Mouse (Mus musculus) ES-E14 (cell line): ENCODE results near the gene Nmur1. TPM values are rescaled to one million over a fixed set of nuclear protein-coding genes. Genes with fewer than 3 reads are reported as not detected.

ENCODE experiments used
- DNase-seq: peaks from one replicate; pipeline ENCODE4 v3.0.0-alpha.2; 2013; ENCODE audit warnings: low read depth, low spot score
- H3K27ac ChIP-seq: 2 replicates; pipeline ENCODE4 v1.5.1; 2012; ENCODE audit warnings: low read depth, mild to moderate bottlenecking, low read length, moderate library complexity, mixed read lengths; ENCODE audit not compliant: poor library complexity, insufficient read depth, severe bottlenecking
- H3K36me3 ChIP-seq: 2 replicates; pipeline ENCODE4 v1.6.1; 2012; ENCODE audit warnings: mild to moderate bottlenecking, low read length, moderate library complexity, mixed read lengths; ENCODE audit not compliant: control insufficient read depth, poor library complexity, insufficient read depth, severe bottlenecking
- H3K4me1 ChIP-seq, 2 experiments: fragments of 150-350 bp in 1 of 2; sonication (generic) in 1 of 2; 2 replicates each; pipeline ENCODE4 v1.6.1; 2012; ENCODE audit warnings: low read length in 2 of 2, mild to moderate bottlenecking in 1 of 2, mixed read lengths in 1 of 2; ENCODE audit not compliant: control insufficient read depth in 2 of 2, insufficient read depth in 2 of 2, poor library complexity in 1 of 2
- H3K4me3 ChIP-seq, 2 experiments: fragments of 150-350 bp in 1 of 2; sonication (generic) in 1 of 2; 2 replicates each; pipeline ENCODE4 v1.5.1; 2012; ENCODE audit warnings: low read length in 2 of 2, low read depth in 1 of 2, mild to moderate bottlenecking in 1 of 2, mixed read lengths in 1 of 2; ENCODE audit not compliant: insufficient read depth in 1 of 2, poor library complexity in 1 of 2, severe bottlenecking in 1 of 2
- H3K9ac ChIP-seq: 2 replicates; pipeline ENCODE4 v1.6.1; 2012; ENCODE audit warnings: low read depth, mild to moderate bottlenecking, low read length, mixed read lengths; ENCODE audit not compliant: poor library complexity, insufficient read depth, severe bottlenecking
- H3K9me3 ChIP-seq: fragments of 150-350 bp; sonication (generic); 2 replicates; pipeline ENCODE4 v1.6.1; 2012; ENCODE audit warnings: low read depth, mild to moderate bottlenecking, low read length; ENCODE audit not compliant: control insufficient read depth, insufficient read depth
- CHD2 ChIP-seq: IDR thresholded peaks from 2 replicates; pipeline ENCODE4 v1.6.1; 2014; ENCODE audit warnings: mild to moderate bottlenecking, low read depth, low read length, inconsistent platforms
- HCFC1 ChIP-seq: IDR thresholded peaks from 2 replicates; pipeline ENCODE4 v1.6.1; 2012; ENCODE audit warnings: low read length, inconsistent platforms, borderline replicate concordance; ENCODE audit not compliant: insufficient read depth
- MAFK ChIP-seq: IDR thresholded peaks from 2 replicates; pipeline ENCODE4 v1.6.1; 2014; ENCODE audit warnings: mild to moderate bottlenecking, low read depth, low read length, inconsistent platforms; ENCODE audit not compliant: insufficient read depth
- ZC3H11A ChIP-seq: IDR thresholded peaks from 2 replicates; pipeline ENCODE4 v1.6.1; 2012; ENCODE audit warnings: low read depth, mild to moderate bottlenecking, inconsistent platforms, low read length, borderline replicate concordance
- ZNF384 ChIP-seq: IDR thresholded peaks from 2 replicates; pipeline ENCODE4 v1.6.1; 2012; ENCODE audit warnings: low read depth, low read length, inconsistent platforms
- in situ Hi-C, 2 experiments: fragments of 600-800 bp; cut with MboI; formaldehyde crosslinking; loops; one replicate each; pipeline ENCODE4 v1.15.1; 2025; ENCODE audit warnings: low sequenced_read_pairs in 2 of 2, inconsistent platforms in 1 of 2; ENCODE audit not compliant: unreplicated experiment in 2 of 2
- total RNA-seq: library from RNA; depleted of rRNA; stranded (reverse); fragments of 300-350 nt; gene quantifications from 2 replicates; pipeline ENCODE4 v1.2.3, GENCODE M21; 2012

The Nmur1 gene
- total RNA-seq, 1 experiment = 0.18 TPM

- no peak for DNase-seq
- Histone ChIP-seq H3K4me1 (peaks cover 0 to 25% of the 10 kb centered on the region in 2 experiments; a peak in 2 of 4 replicates), H3K9me3 (no peaks in the 10 kb centered on the region), H3K27ac (no peak overlapping the region), H3K9ac (no peak overlapping the region), H3K36me3 (no peaks in the 10 kb centered on the region), H3K4me3 (no peak overlapping the region)
- in situ Hi-C loops = no loop called here
- TF ChIP-seq CHD2 (no peak), MAFK (no peak), ZC3H11A (no peak), ZNF384 (no peak), HCFC1 (no peak)
These were observed 7.3 kb upstream of the Nmur1 start for GRCm38 (mm10) chr1:86433359-86433758.

GRCm38 (mm10) chr1:86432778-86433177 is 6.8 kb upstream of the Nmur1 start:
- in situ Hi-C loops = no loop called here
- no peaks in the 10 kb centered on the region for H3K9me3 ChIP-seq
- no peak for DNase-seq
- no peak for TF ChIP-seq MAFK
- TF ChIP-seq ZNF384 = no peak
- no peak for TF ChIP-seq HCFC1
- TF ChIP-seq ZC3H11A = no peak
- no peak for TF ChIP-seq CHD2
- no peaks in the 10 kb centered on the region for H3K36me3 ChIP-seq
- no peak overlapping the region for H3K9ac ChIP-seq
- H3K27ac ChIP-seq = no peak overlapping the region
- H3K4me3 ChIP-seq = no peak overlapping the region
- H3K4me1 ChIP-seq = peaks cover 0 to 21% of the 10 kb centered on the region in 2 experiments; a peak in 2 of 4 replicates

- H3K4me1 ChIP-seq = peaks cover 0 to 9% of the 10 kb centered on the region in 2 experiments; a peak in 2 of 4 replicates
- no peak overlapping the region for H3K4me3 ChIP-seq
- in situ Hi-C loops = no loop called here
- H3K36me3 ChIP-seq = no peaks in the 10 kb centered on the region
- H3K9me3 ChIP-seq = no peaks in the 10 kb centered on the region
- TF ChIP-seq MAFK (no peak), ZC3H11A (peak; percentile 26; the same call in 1 of the 2 replicates)
- H3K9ac ChIP-seq = no peak overlapping the region
- DNase-seq = peak; percentile 91
- no peak overlapping the region for H3K27ac ChIP-seq
These were observed 4.0 kb upstream of the Nmur1 start for GRCm38 (mm10) chr1:86430056-86430455.

GRCm38 (mm10) chr1:86424835-86425547 is 1.0 kb downstream of the Nmur1 start:
- Histone ChIP-seq H3K9me3 (no peaks in the 10 kb centered on the region), H3K9ac (0 out of 2 replicates have a peak overlapping the region, but pooled peaks have one; percentile 5), H3K4me3 (peak overlapping the region; percentile 15 to 45; a peak in 2 of 4 replicates), H3K4me1 (peaks cover 0 to 16% of the 10 kb centered on the region in 2 experiments; a peak in 2 of 4 replicates), H3K36me3 (no peaks in the 10 kb centered on the region), H3K27ac (no peak overlapping the region)
- TF ChIP-seq MAFK = no peak
- DNase-seq = no peak
- in situ Hi-C loops = no loop called here

- Histone ChIP-seq H3K36me3 (no peaks in the 10 kb centered on the region), H3K27ac (no peak overlapping the region; the same call in 1 of the 2 replicates), H3K4me3 (no peak overlapping the region), H3K9me3 (no peaks in the 10 kb centered on the region), H3K4me1 (peaks cover 0 to 16% of the 10 kb centered on the region in 2 experiments; a peak in 2 of 4 replicates), H3K9ac (no peak overlapping the region)
- TF ChIP-seq MAFK (no peak), ZC3H11A (no peak), CHD2 (no peak)
- no peak for DNase-seq
- in situ Hi-C loops = no loop called here
These were observed 1.7 kb downstream of the Nmur1 start for GRCm38 (mm10) chr1:86424336-86424735.
